Mouse (Mus musculus) thymus, adult 2 months (tissue): ENCODE results near the gene Olfr1387. TPM values are rescaled to one million over a fixed set of nuclear protein-coding genes. Genes with fewer than 3 reads are reported as not detected.
"Not testable (repeated sequence)": the region's sequence is repeated elsewhere in the genome, so short reads cannot be mapped to it uniquely, and the experiment has no call there.

ENCODE experiments used
- DNase-seq: peaks from one replicate; pipeline ENCODE4 v3.0.0; 2021
- H3K27ac ChIP-seq: fragments of 200-500 bp; 2 replicates; pipeline ENCODE4 v1.5.1; 2012; ENCODE audit warnings: low read length, control low read depth; ENCODE audit not compliant: control insufficient read depth, insufficient read depth
- H3K27me3 ChIP-seq: fragments of 200-500 bp; 2 replicates; pipeline ENCODE4 v1.6.1; 2012; ENCODE audit warnings: mild to moderate bottlenecking, low read length, moderate library complexity, mixed read lengths; ENCODE audit not compliant: control insufficient read depth, insufficient read depth
- H3K36me3 ChIP-seq: fragments of 200-500 bp; 2 replicates; pipeline ENCODE4 v1.6.1; 2012; ENCODE audit warnings: mild to moderate bottlenecking, low read length, moderate library complexity; ENCODE audit not compliant: control insufficient read depth, insufficient read depth
- H3K4me1 ChIP-seq: fragments of 200-500 bp; replicated peaks from 2 replicates; pipeline ENCODE4 v1.6.1; 2012; ENCODE audit warnings: low read length; ENCODE audit not compliant: control insufficient read depth, insufficient read depth
- H3K4me3 ChIP-seq: fragments of 200-500 bp; 2 replicates; pipeline ENCODE4 v1.5.1; 2012; ENCODE audit warnings: mild to moderate bottlenecking, low read length, control low read depth, moderate library complexity; ENCODE audit not compliant: control insufficient read depth, insufficient read depth
- CTCF ChIP-seq: fragments of 200-500 bp; IDR thresholded peaks from 2 replicates; pipeline ENCODE4 v1.5.1; 2012; ENCODE audit warnings: mild to moderate bottlenecking, control low read depth, low read length, moderate library complexity, borderline replicate concordance; ENCODE audit not compliant: control insufficient read depth, poor library complexity, insufficient read depth; ENCODE audit errors: extremely low read depth
- POLR2A ChIP-seq: fragments of 200-500 bp; IDR thresholded peaks from 2 replicates; pipeline ENCODE4 v1.6.1; 2012; ENCODE audit warnings: mild to moderate bottlenecking, low read length, control low read depth, moderate library complexity; ENCODE audit not compliant: control insufficient read depth, poor library complexity, insufficient read depth; ENCODE audit errors: extremely low read depth
- WGBS: fragments of 180-500 bp; shearing (Covaris S2); methylation state at CpG from one replicate; pipeline ENCODE4 v1.1.7; 2018; 5-methylcytosine and 5-hydroxymethylcytosine counted together
- polyA plus RNA-seq: library from polyadenylated mRNA; depleted of rRNA; stranded (reverse); fragments of >200 nt; gene quantifications from 2 replicates; pipeline ENCODE4 v1.2.3, GENCODE M21; 2012; rRNA removed

Olfr1387 gene
- polyA plus RNA-seq, 1 experiment: not detected

GRCm38 (mm10) chr11:49436411-49436810, 18.7 kb upstream of the Olfr1387 start, which contains the start of gene Olfr1388:
Olfr1388 (plus strand) TSS chr11:49436624.
- H3K4me3 ChIP-seq: no peak within 1 kb of the TSS
- no peak within 1 kb of the TSS for H3K27ac ChIP-seq
- no peaks in the 10 kb centered on the region for H3K27me3 ChIP-seq
- no peaks in the 10 kb centered on the region for H3K36me3 ChIP-seq
- no peaks in the 10 kb centered on the region for H3K4me1 ChIP-seq
- WGBS: 58% methylated on average over 3 of the region's 3 CpGs
- no peak for DNase-seq
- no peak for TF ChIP-seq POLR2A
- no peak for TF ChIP-seq CTCF

GRCm38 (mm10) chr11:49464746-49465145, 9.6 kb downstream of the Olfr1387 start, which contains the start of gene Olfr1386:
Olfr1386 (plus strand) TSS chr11:49465046.
- H3K4me3 ChIP-seq, H3K36me3 ChIP-seq, H3K27ac ChIP-seq, H3K4me1 ChIP-seq, H3K27me3 ChIP-seq, DNase-seq: not testable (repeated sequence)
- WGBS: 87% methylated on average over 3 of the region's 3 CpGs

- 70% methylated on average over 4 of the region's 4 CpGs for WGBS
- Histone ChIP-seq H3K4me3 (no peak overlapping the region), H3K27ac (no peak overlapping the region), H3K4me1 (no peaks in the 10 kb centered on the region), H3K27me3 (no peaks in the 10 kb centered on the region), H3K36me3 (no peaks in the 10 kb centered on the region)
- no peak for DNase-seq
- TF ChIP-seq CTCF: no peak
- TF ChIP-seq POLR2A: no peak
These were observed 30.8 kb downstream of the Olfr1387 start for GRCm38 (mm10) chr11:49485973-49486372.

- not testable (repeated sequence) for H3K4me1 ChIP-seq, DNase-seq, H3K27ac ChIP-seq, H3K27me3 ChIP-seq, H3K36me3 ChIP-seq, H3K4me3 ChIP-seq
- 75% methylated on average over 1 of the region's 1 CpGs for WGBS
These were observed 33.6 kb downstream of the Olfr1387 start, which contains the start of gene Olfr1385 for GRCm38 (mm10) chr11:49488770-49489169. Olfr1385 (plus strand) TSS chr11:49489070.

Other genes starting within 250 kb of the Olfr1387 start
- 336 and 378 TPM in 2 replicates for gene Mgat1, start 211.2 kb upstream of the Olfr1387 start, polyA plus RNA-seq
- 0.40 and 0.41 TPM in 2 replicates for gene Olfr1393, start 177.0 kb upstream of the Olfr1387 start, polyA plus RNA-seq
- 0.13 and 0.15 TPM in 2 replicates for gene Olfr1392, start 170.1 kb upstream of the Olfr1387 start, polyA plus RNA-seq
- not detected in 2 replicates for gene Olfr10, start 150.6 kb upstream of the Olfr1387 start, polyA plus RNA-seq
- not detected in 2 replicates for gene Olfr1391, start 132.6 kb upstream of the Olfr1387 start, polyA plus RNA-seq
- not detected in 2 replicates for gene Olfr1390, start 120.2 kb upstream of the Olfr1387 start, polyA plus RNA-seq
- gene Olfr1389, start 32.3 kb upstream of the Olfr1387 start, polyA plus RNA-seq: not detected in 2 replicates
- 0.14 and 0.22 TPM in 2 replicates for gene Olfr1388, start 18.7 kb upstream of the Olfr1387 start, polyA plus RNA-seq
- gene Olfr1386, start 9.7 kb downstream of the Olfr1387 start, polyA plus RNA-seq: not detected in 2 replicates
- not detected in 2 replicates for gene Olfr1385, start 33.7 kb downstream of the Olfr1387 start, polyA plus RNA-seq
- not detected in 2 replicates for gene Olfr1384, start 51.4 kb downstream of the Olfr1387 start, polyA plus RNA-seq
- not detected in 2 replicates for gene Olfr1383, start 64.3 kb downstream of the Olfr1387 start, polyA plus RNA-seq
- not detected in 2 replicates for gene Olfr1382, start 72.9 kb downstream of the Olfr1387 start, polyA plus RNA-seq
- not detected in 2 replicates for gene Olfr1381, start 88.1 kb downstream of the Olfr1387 start, polyA plus RNA-seq
- gene Olfr1380, start 101.5 kb downstream of the Olfr1387 start, polyA plus RNA-seq: not detected in 2 replicates
- 1.2 and 1.4 TPM in 2 replicates for gene Flt4, start 153.9 kb downstream of the Olfr1387 start, polyA plus RNA-seq
- 3.0 and 7.8 TPM in 2 replicates for gene Scgb3a1, start 208.3 kb downstream of the Olfr1387 start, polyA plus RNA-seq